Comparison of ENCODE assay signal across 17 mouse cellular contexts in the genomic region with DNA sequence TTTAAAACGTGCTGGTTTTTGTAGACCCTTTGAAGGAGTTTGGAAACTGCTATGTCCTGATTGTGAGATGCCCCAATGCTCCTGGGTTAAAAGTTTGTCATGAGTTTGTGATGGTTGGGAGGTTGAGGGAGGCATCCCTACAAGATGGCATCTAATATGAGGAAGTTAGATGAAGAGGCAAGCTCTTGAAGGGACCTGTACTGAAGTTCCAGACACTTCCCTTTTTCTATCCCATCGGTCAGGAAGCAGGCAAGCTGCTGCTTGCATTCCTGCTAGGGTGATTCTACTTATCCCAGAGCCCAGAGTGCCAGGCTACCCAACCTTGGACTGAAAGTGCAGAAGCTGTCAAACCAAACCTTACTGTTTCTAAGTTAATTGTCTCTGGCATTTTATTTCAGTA.
DNase-seq lines count a peak whose midpoint lies in the region; ATAC-seq lines count a peak whose summit lies in the region.
"Had no signal": no experiment of that assay in that cellular context is flagged by ENCODE, and none has a peak within 500 bp of the region (broad histone marks: within the 10 kb centered on the region; RNA-seq: fewer than 3 reads in every experiment).

No protein-coding gene starts in this region.

- DNase-seq in MEL-GATA-1-ER (ENCODE audit: extremely low read depth, low read depth): peak; percentile 26
- no peak for DNase-seq in urinary bladder, postnatal 4 days (ENCODE audit: low spot score in 2 of 2)
- no peak for DNase-seq in kidney, postnatal 25 days
- no peak for DNase-seq in cerebellum, adult 8-10 months
- DNase-seq: adrenal gland, adult 2 months; adrenal gland, postnatal 10 days; adrenal gland, postnatal 25 days; cerebellum, adult 11 months; cerebellum, adult 18-20 months; cerebellum, adult 9-10 months; cerebellum, postnatal 10 days; cerebellum, postnatal 25 days; embryo, embryonic 11 days; forebrain, postnatal 0 days had no signal

- ATAC-seq in granulocyte monocyte progenitor cell, adult 5-6 weeks (replicated peaks; ENCODE audit: poor library complexity, severe bottlenecking): peak; percentile 70
- ATAC-seq in megakaryocyte progenitor cell, adult 5-6 weeks (replicated peaks; ENCODE audit: poor library complexity): peak; percentile 83
- ATAC-seq: forebrain, embryonic 14.5 days; forebrain, postnatal 0 days had no signal
